Mouse (Mus musculus) MEL (cell line): ENCODE data around the gene Smim24. TPM values are rescaled to one million over a fixed set of nuclear protein-coding genes. Genes with fewer than 3 reads are reported as not detected.

Source experiments
- BHLHE40 ChIP-seq: IDR thresholded peaks from 2 replicates; pipeline ENCODE4 v1.6.1; 2012; ENCODE audit warnings: low read depth, mild to moderate bottlenecking, inconsistent platforms, low read length, improper control_type of control experiment, borderline replicate concordance
- CHD1 ChIP-seq: IDR thresholded peaks from 2 replicates; pipeline ENCODE4 v1.6.1; 2012; ENCODE audit warnings: low read depth, mild to moderate bottlenecking, inconsistent platforms, low read length, improper control_type of control experiment
- CHD2 ChIP-seq: IDR thresholded peaks from 2 replicates; pipeline ENCODE4 v1.6.1; 2011; ENCODE audit warnings: low read length, improper control_type of control experiment
- E2F4 ChIP-seq: IDR thresholded peaks from 2 replicates; pipeline ENCODE4 v1.6.1; 2011; ENCODE audit warnings: low read depth, low read length, improper control_type of control experiment, borderline replicate concordance
- ETS1 ChIP-seq: IDR thresholded peaks from 2 replicates; pipeline ENCODE4 v1.6.1; 2012; ENCODE audit warnings: low read depth, mild to moderate bottlenecking, inconsistent platforms, low read length, improper control_type of control experiment, moderate library complexity
- GABPA ChIP-seq: IDR thresholded peaks from 2 replicates; pipeline ENCODE4 v1.6.1; 2012; ENCODE audit warnings: low read depth, mild to moderate bottlenecking, inconsistent platforms, low read length, improper control_type of control experiment, moderate library complexity
- GATA1 ChIP-seq: IDR thresholded peaks from 2 replicates; pipeline ENCODE4 v1.6.1; 2011; ENCODE audit warnings: low read depth, low read length, improper control_type of control experiment
- HCFC1 ChIP-seq: IDR thresholded peaks from 2 replicates; pipeline ENCODE4 v1.6.1; 2012; ENCODE audit warnings: low read depth, mild to moderate bottlenecking, inconsistent platforms, low read length, improper control_type of control experiment, moderate library complexity
- KAT2A ChIP-seq: conservative IDR thresholded peaks from 2 replicates; pipeline ENCODE4 v1.6.1; 2012; ENCODE audit warnings: low read depth, low read length, improper control_type of control experiment, inconsistent platforms
- MAFK ChIP-seq: IDR thresholded peaks from 2 replicates; pipeline ENCODE4 v1.6.1; 2011; ENCODE audit warnings: low read depth, mild to moderate bottlenecking, low read length, improper control_type of control experiment, borderline replicate concordance
- MAZ ChIP-seq: IDR thresholded peaks from 2 replicates; pipeline ENCODE4 v1.6.1; 2012; ENCODE audit warnings: low read depth, mild to moderate bottlenecking, inconsistent platforms, low read length, improper control_type of control experiment
- MEF2A ChIP-seq: IDR thresholded peaks from 2 replicates; pipeline ENCODE4 v1.6.1; 2014; ENCODE audit warnings: low read depth, mild to moderate bottlenecking, inconsistent platforms, low read length, improper control_type of control experiment; ENCODE audit not compliant: poor library complexity, insufficient replicate concordance, severe bottlenecking; ENCODE audit errors: extremely low read depth
- NRF1 ChIP-seq: IDR thresholded peaks from 2 replicates; pipeline ENCODE4 v1.6.1; 2014; ENCODE audit warnings: low read depth, mild to moderate bottlenecking, inconsistent platforms, low read length, improper control_type of control experiment, moderate library complexity; ENCODE audit not compliant: poor library complexity, insufficient read depth, severe bottlenecking
- POLR2AphosphoS5 ChIP-seq: IDR thresholded peaks from 2 replicates; pipeline ENCODE4 v1.6.1; 2012; ENCODE audit warnings: low read depth, borderline replicate concordance, mild to moderate bottlenecking, inconsistent platforms, low read length, moderate library complexity, mixed read lengths
- RAD21 ChIP-seq: IDR thresholded peaks from 2 replicates; pipeline ENCODE4 v1.6.1; 2011; ENCODE audit warnings: mild to moderate bottlenecking, low read depth, low read length, improper control_type of control experiment
- RCOR1 ChIP-seq: IDR thresholded peaks from 2 replicates; pipeline ENCODE4 v1.6.1; 2012; ENCODE audit warnings: low read depth, mild to moderate bottlenecking, inconsistent platforms, low read length, improper control_type of control experiment
- SIN3A ChIP-seq: IDR thresholded peaks from 2 replicates; pipeline ENCODE4 v1.6.1; 2012; ENCODE audit warnings: low read length, improper control_type of control experiment, inconsistent platforms
- SMC3 ChIP-seq: IDR thresholded peaks from 2 replicates; pipeline ENCODE4 v1.6.1; 2011; ENCODE audit warnings: low read depth, low read length, improper control_type of control experiment
- TCF12 ChIP-seq: IDR thresholded peaks from 2 replicates; pipeline ENCODE4 v1.6.1; 2014; ENCODE audit warnings: low read depth, mild to moderate bottlenecking, inconsistent platforms, low read length, improper control_type of control experiment, moderate library complexity
- USF2 ChIP-seq, 2 experiments: IDR thresholded peaks; 2 replicates each; pipeline ENCODE4 v1.6.1; 2011 to 2012; ENCODE audit warnings: improper control_type of control experiment in 2 of 2, low read length in 2 of 2, borderline replicate concordance in 1 of 2, inconsistent platforms in 1 of 2, low read depth in 1 of 2, mild to moderate bottlenecking in 1 of 2; ENCODE audit not compliant: insufficient read depth in 1 of 2
- ZKSCAN1 ChIP-seq: IDR thresholded peaks from 2 replicates; pipeline ENCODE4 v1.6.1; 2012; ENCODE audit warnings: low read depth, mild to moderate bottlenecking, inconsistent platforms, low read length, improper control_type of control experiment, moderate library complexity
- ZMIZ1 ChIP-seq: IDR thresholded peaks from 2 replicates; pipeline ENCODE4 v1.6.1; 2012; ENCODE audit warnings: low read depth, mild to moderate bottlenecking, inconsistent platforms, low read length, improper control_type of control experiment, moderate library complexity
- ZNF384 ChIP-seq: IDR thresholded peaks from 2 replicates; pipeline ENCODE4 v1.6.1; 2012; ENCODE audit warnings: low read depth, mild to moderate bottlenecking, inconsistent platforms, low read length, improper control_type of control experiment
- polyA plus RNA-seq, 2 experiments: library from polyadenylated mRNA; stranded (reverse) in 1 of 2; unstranded in 1 of 2; fragments of >175 nt in 1 of 2; fragments of >200 nt in 1 of 2; gene quantifications; 2 replicates each; pipeline versions ENCODE4 v1.2.1 to v1.2.4; 2012; ENCODE audit warnings: low replicate concordance in 2 of 2, low read depth in 1 of 2; ENCODE audit not compliant: insufficient read length in 2 of 2, insufficient read depth in 1 of 2, missing spikeins in 1 of 2
- total RNA-seq: library from RNA; depleted of rRNA; stranded (reverse); fragments of 300-350 nt; gene quantifications from 2 replicates; pipeline ENCODE4 v1.2.3, GENCODE M21; 2012

Gene Smim24
- total and polyA plus RNA-seq, 3 experiments, result 6.7 to 29.5 TPM; not detected in 1

DNA sequence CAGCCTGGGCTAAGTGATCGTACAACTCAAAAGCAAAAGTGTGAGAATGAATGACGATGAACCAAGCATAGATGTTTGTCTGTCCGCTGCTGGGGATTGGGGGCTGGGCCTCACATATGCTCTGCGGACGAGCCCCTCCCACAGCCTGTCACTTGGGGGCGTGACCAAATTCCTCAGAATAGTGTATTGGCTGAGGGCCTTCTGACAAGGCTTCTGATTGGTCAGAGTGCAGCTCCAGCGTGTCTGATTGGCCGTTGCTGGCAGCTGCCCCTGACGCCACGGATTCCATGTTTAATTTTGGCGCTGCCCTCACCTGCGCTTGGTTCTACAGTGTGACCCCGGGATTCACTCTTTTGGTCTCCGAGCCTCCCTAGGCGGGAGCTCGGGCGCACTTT lies 40.0 kb downstream of the Smim24 start (continued):
- TF ChIP-seq MAFK, result no peak
- no peak for TF ChIP-seq ETS1
- TF ChIP-seq MEF2A, result no peak
- TF ChIP-seq TCF12, result no peak
- no peak for TF ChIP-seq CHD1
- 0 out of 2 replicates have a peak, but pooled peaks have one; percentile 19 for TF ChIP-seq ZNF384
- no peak for TF ChIP-seq BHLHE40
- TF ChIP-seq POLR2AphosphoS5, result no peak
- peak; percentile 97 for TF ChIP-seq HCFC1
- TF ChIP-seq SMC3, result no peak
- no peak for TF ChIP-seq GATA1
- TF ChIP-seq NRF1, result peak; percentile 52
- TF ChIP-seq MAZ, result no peak
- TF ChIP-seq RAD21, result no peak
- peak; percentile 90 for TF ChIP-seq KAT2A
- no peak for TF ChIP-seq GABPA
- no peak for TF ChIP-seq ZMIZ1
- TF ChIP-seq RCOR1, result no peak
- TF ChIP-seq ZKSCAN1, result no peak
- no peak for TF ChIP-seq E2F4
- peak; percentile 21; the same call in 1 of the 2 replicates for TF ChIP-seq SIN3A
- no peak for TF ChIP-seq USF2 (IDR thresholded peaks at IDR 0.05; ENCODE audit: borderline replicate concordance in 1 of 2, insufficient read depth in 1 of 2, low read depth in 1 of 2, low read length in 2 of 2)
- TF ChIP-seq CHD2, result peak; percentile 95
- TF ChIP-seq, all 39 proteins: peak for 13
